Mouse (Mus musculus) MEL (cell line): Measurements from ENCODE around the gene Nfx1.

Experiments used
- CTCF ChIP-seq, 3 experiments: IDR thresholded peaks in 2 of 3; conservative IDR thresholded peaks in 1 of 3; 2 replicates each; pipeline ENCODE4 v1.5.1; 2011 to 2012; ENCODE audit warnings: low read length in 3 of 3, low read depth in 2 of 3, mild to moderate bottlenecking in 2 of 3, improper control_type of control experiment in 1 of 3, inconsistent platforms in 1 of 3, mixed read lengths in 1 of 3, moderate library complexity in 1 of 3; ENCODE audit not compliant: control insufficient read depth in 1 of 3, insufficient read depth in 1 of 3, poor library complexity in 1 of 3, severe bottlenecking in 1 of 3
- MAFK ChIP-seq: IDR thresholded peaks from 2 replicates; pipeline ENCODE4 v1.6.1; 2011; ENCODE audit warnings: low read depth, mild to moderate bottlenecking, low read length, improper control_type of control experiment, borderline replicate concordance
- MEF2A ChIP-seq: IDR thresholded peaks from 2 replicates; pipeline ENCODE4 v1.6.1; 2014; ENCODE audit warnings: low read depth, mild to moderate bottlenecking, inconsistent platforms, low read length, improper control_type of control experiment; ENCODE audit not compliant: poor library complexity, insufficient replicate concordance, severe bottlenecking; ENCODE audit errors: extremely low read depth
- MYB ChIP-seq: IDR thresholded peaks from 2 replicates; pipeline ENCODE4 v1.6.1; 2011; ENCODE audit warnings: mild to moderate bottlenecking, low read depth, low read length, improper control_type of control experiment
- NRF1 ChIP-seq: IDR thresholded peaks from 2 replicates; pipeline ENCODE4 v1.6.1; 2014; ENCODE audit warnings: low read depth, mild to moderate bottlenecking, inconsistent platforms, low read length, improper control_type of control experiment, moderate library complexity; ENCODE audit not compliant: poor library complexity, insufficient read depth, severe bottlenecking
- POLR2A ChIP-seq, 2 experiments: IDR thresholded peaks; 2 replicates each; pipeline ENCODE4 v1.6.1; 2011 to 2012; ENCODE audit warnings: low read length in 2 of 2, mild to moderate bottlenecking in 2 of 2, control low read depth in 1 of 2, improper control_type of control experiment in 1 of 2, low read depth in 1 of 2, moderate library complexity in 1 of 2; ENCODE audit not compliant: control insufficient read depth in 1 of 2, insufficient read depth in 1 of 2, poor library complexity in 1 of 2
- POLR2AphosphoS2 ChIP-seq: IDR thresholded peaks from 2 replicates; pipeline ENCODE4 v1.6.1; 2011; ENCODE audit warnings: low read length, improper control_type of control experiment

DNA sequence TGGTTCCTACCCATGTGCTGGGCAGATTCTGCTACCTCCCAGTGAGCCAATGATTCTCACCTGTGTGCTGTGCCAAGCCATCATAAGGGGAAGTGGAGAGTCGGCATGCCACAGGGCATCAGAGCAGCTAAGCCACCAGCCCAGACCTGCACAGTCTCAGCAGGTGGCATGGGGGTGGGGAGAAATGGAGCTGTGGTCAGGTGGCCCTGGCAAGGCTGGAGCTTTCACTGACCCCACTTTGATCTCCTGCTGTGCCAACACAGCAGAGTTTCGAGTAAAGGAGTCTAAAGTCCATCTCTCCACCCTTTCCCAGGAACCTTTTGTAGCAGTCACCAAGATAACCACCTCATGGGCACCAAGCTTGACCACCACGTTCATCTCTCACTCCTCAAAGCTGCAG, 57.2 kb downstream of the Nfx1 start:
- TF ChIP-seq MEF2A, result no peak
- TF ChIP-seq CTCF (IDR thresholded peaks at IDR 0.05 in 2 of 3, conservative IDR thresholded peaks at IDR 0.05 in 1 of 3; ENCODE audit: control insufficient read depth in 1 of 3, insufficient read depth in 1 of 3, low read depth in 2 of 3, low read length in 3 of 3, poor library complexity in 1 of 3, severe bottlenecking in 1 of 3), result no peak
- no peak for TF ChIP-seq MYB
- TF ChIP-seq POLR2AphosphoS2, result no peak
- no peak for TF ChIP-seq NRF1
- no peak for TF ChIP-seq POLR2A (IDR thresholded peaks at IDR 0.05; ENCODE audit: control insufficient read depth in 1 of 2, insufficient read depth in 1 of 2, low read depth in 1 of 2, low read length in 2 of 2, poor library complexity in 1 of 2)
- TF ChIP-seq MAFK, result no peak
